Mouse (Mus musculus) urinary bladder, adult 2 months (tissue): ENCODE measurements around the gene Gm45717. TPM values are rescaled to one million over a fixed set of nuclear protein-coding genes. Genes with fewer than 3 reads are reported as not detected.
"Not testable (repeated sequence)": the region's sequence is repeated elsewhere in the genome, so short reads cannot be mapped to it uniquely, and the experiment has no call there.

Experiments
- DNase-seq: peaks from one replicate; pipeline ENCODE4 v3.0.0; 2022; ENCODE audit warnings: low spot score
- polyA plus RNA-seq: library from polyadenylated mRNA; depleted of rRNA; stranded (reverse); fragments of >200 nt; gene quantifications from 2 replicates; pipeline ENCODE4 v1.2.3, GENCODE M21; 2012

Gene Gm45717
- polyA plus RNA-seq, 1 experiment = not detected

DNA sequence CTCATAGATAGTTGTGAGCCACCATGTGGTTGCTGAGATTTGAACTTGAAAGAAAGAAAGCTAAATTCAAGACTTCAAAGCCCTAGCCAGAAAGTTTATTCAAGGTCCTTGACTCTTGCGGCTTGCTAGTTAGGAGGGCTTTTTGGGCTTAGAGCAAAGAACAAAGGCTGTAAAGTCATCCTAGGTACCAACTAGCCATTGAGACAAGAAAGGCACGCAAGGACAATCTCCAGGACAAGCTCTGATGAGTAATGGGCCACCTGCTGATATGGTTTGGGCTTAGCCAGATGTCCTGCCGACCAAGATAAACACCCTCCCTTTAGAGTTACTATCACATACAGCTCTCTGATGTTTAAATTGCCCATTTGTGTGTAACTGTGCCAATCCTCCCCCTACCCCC lies 13.0 kb upstream of the Gm45717 start:
- DNase-seq = not testable (repeated sequence)

DNA sequence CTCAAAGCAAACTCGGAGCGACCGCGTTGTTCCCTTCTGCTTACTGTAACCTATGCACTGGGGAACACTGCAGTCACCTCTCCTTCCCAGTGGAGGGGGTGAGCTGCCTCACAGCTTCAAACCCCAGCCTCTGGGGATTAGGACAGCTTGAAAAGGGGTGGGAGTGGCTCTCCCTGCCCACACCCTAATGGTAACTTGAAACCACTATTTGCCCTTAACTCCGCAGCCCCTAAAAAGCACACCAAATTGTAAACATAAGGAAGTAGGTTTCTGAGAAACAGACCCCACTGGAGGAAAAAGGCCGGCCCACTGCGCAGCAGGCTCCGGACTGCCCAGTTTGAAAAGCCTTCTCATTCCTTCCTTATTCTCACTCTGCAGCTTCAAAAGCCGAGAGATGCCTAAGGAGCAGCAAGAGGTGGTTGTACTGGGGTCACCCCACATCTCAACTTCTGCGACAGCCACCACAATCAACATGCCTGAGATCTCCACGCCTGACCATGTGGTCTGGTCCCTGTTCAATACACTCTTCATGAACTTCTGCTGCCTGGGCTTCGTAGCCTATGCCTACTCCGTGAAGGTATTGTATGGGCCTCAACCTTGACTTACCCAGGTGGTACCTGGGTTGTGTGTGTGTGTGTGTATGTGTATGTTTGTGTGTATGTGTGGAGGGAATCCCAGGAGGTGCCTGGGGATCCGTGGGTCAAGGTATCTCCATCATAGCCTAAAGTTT lies 12.3 kb upstream of the Gm45717 start:
- DNase-seq = no peak

DNA sequence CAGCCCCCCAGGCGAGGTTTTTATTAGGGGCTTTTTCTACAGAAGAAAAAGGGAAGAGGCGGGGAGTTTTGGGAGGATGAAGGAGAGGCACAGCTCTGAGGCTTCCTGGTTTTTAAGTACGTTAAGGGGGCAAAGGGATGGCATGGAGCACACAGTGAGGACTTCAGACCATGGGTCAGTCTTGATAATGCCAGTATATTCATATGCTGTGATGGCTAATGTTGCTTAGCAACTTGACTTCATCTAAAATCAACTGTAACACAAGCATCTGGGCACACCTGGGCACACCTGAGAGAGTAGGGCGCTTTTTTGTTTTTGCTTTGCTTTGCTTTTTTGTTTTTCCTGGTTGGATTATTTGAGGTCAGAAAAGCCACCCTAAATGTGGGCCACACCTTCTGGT lies 11.2 kb upstream of the Gm45717 start, which contains the start of gene Ifitm1:
Gene Ifitm1, plus strand, starts transcription at position 301 of the 400 bp plus-strand sequence.
- DNase-seq = no peak

DNA sequence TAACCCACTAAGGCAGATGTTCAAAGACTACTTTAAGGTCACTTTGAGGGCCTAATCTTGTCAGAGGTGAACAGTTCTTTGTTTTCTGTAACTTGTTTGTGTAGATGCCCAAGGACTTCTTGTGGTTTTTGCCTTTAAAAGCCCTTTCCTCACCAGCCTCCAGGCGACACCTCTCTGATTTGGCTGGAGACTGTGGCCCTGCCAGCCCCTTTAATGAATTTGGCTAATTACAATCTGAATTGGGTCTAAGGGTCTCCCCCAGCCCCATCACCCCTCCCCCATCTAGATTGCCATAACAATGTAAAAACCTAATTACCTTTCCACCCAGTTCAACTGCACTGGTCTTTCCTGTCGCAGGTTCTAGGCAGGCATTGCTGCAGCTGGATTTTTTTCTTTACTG lies 7.0 kb upstream of the Gm45717 start:
- no peak for DNase-seq

DNA sequence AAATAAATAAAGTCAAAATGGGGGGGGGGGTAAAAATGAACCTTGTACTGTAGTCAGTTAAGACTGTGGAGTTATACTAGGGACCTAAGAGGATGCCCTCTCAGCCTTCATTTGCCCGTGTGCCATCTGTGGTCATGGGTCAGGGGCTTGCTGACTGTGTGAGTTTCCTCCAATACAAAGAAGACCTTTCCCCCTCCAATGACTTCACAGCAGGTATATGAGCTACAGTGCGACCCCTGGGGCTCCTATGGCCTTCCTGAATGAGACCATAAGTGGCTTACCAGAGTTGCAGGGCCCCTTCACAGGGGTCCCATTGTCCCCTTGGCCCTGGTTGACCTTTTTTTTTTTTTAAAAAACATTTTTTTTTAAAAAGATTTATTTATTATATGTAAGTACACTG lies 5.7 kb upstream of the Gm45717 start:
- no peak for DNase-seq

DNA sequence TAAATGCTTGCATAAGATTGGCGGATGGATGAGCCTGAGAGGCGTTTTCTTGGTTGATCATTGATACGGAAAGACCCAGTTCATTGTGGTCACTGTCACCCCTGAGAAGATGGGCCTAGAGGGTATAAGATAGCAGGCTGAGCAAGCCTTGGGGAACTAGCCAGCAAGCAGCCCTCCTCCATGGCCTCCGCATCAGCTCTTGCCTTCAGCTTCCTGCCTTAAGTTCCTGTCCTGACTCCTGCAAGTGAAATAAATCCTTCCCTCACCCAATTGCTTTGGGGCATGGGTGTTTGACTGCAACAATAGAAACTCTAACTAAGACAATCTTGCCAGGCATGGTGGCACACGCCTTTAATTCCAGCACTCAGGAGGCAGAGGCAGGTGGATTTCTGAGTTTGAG lies 4.3 kb upstream of the Gm45717 start:
- no peak for DNase-seq

DNA sequence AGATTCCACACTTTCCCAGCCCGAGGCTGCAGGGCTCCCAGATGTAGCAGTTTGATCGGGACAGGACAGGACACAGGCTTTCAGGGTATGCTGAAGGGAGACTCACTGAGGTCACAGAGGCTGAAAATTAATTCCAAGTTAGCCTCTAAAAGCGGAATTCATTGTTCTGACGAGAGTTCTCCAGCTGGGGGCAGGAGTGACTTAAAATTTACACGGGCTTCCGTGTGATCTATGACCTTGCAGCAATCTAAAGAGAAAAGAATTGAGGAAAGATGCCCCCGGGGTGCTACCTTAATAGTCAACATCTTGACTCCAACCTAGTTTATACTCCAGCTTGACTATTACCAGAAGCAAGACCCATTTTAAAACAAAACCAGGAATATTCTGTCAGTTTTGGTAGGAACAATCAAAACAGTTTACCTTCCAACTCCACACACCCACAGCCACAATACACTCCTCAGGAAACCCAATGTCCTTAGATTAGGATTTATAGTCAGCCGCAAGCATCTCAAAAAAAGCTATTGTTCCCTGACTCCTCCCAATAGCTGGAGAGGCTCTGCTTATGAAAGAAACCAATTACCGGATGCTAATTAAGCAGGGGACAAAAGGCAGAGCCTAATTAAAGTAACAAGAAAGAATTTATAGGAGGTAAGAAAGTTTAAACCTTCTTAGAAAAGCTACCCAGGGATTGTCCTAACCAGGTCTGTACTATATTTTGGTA lies 3.6 kb upstream of the Gm45717 start:
- no peak for DNase-seq

DNA sequence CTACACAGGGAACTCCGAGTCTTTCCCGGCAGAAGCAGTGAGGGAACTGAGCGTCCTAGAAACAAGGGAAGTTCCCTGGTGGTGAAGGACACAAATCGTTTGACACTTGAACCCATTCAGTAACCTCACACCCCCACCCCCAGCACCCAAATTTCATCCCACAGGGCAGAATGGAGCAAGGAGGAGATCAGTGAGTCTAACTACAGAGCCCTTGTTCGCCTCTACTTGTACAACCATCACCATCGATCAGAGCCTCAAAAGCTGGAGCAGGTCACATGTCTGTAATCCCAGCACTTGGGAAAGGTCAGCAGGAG lies 776 bp upstream of the Gm45717 start:
- DNase-seq = no peak

DNA sequence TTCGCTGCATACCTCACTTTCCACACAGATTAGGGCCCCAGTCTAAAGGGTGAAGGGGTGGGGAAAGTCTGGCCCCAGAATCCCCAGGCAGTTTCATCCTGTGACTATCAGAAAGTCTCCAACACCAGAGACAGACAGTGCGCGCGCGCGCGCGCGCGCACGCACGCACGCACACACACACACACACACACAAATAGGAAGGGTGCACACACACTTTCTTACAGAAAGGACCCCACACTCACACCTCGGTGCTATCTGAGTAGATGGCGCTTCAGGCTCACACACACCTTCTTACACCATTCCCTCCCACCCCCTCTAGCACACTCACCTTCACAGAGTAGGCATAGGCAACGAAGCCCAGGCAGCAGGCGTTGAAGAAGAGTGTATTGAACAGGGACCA lies 395 bp downstream of the Gm45717 start:
- no peak for DNase-seq

DNA sequence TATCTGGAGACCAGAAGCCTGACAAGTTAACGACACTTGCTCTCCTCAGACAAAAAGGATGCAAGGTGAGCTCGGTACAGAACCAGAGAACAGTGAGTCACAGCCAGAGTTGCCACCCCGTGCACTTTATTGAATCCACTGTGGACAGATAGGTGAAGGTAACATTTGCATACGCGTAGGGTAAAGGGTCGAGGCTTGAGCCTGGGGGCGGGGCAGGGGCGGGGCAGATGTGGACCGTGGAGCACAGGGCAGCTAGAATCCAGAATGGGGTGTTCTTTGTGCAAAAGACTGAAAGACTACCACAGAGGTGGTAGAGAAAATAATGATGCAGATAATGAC lies 1.0 kb downstream of the Gm45717 start:
- DNase-seq = no peak

DNA sequence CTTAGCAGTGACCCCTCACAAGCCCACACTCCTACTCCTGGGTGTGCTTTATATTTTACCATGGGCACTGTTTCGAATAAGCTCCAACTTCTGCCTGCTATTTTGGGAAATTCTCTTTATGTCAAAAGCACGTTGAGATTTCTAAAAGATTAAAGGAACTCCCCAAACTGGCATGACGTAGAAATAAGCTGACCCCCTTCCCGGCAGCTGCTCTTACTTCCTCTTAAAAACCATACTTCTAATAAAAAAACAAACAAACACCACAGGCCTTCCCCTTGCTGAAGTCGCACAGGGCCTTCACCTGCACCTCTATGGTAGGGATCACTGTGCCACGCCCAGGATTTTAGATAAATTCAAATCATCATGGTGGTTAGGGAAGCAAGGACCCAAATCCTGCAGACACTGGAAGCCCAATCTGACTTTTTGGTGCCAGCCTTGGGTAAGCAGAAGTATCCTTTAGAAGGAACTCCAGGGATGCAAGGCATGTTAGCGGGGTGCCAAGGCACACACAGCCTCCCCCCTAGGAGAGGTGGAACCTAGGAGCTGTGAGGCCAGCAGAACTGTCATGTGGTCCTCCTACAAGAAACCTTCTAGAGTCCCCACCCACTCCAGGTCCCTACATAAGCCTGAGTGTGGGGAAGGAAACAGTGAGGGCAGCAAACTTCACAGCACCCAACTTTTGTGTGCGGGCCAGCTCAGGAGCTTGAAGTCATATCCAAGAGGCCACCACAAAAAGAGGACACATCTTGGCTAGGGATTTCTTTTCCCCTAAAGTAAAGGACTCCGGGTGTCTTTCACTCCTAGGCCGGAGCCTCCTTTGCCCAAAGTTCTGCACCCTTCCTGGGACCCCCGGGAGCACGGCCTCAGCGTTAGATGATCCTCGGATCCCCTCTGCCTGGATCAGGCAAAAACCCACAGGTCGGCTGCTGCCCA lies 1.7 kb downstream of the Gm45717 start:
- no peak for DNase-seq

DNA sequence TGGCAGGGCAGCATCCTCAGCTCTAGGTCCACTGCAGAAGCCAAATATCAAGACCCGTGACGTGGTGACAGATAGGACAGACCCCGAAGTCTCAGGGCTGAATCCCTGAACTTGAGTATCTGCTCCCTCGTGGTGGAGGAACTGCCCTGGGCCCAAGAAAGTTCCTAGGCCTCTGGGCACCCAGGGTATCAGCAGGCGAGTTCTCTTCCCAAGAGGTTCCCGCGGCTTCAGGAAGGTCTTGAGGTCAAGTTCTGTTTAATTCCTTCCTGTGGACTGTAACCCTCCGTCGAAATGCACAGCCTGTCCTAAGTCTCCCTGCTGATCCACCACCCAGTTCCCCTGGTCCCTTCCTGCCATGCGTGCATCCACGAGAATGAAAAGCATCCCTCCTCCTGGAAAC lies 2.6 kb downstream of the Gm45717 start:
- no peak for DNase-seq

DNA sequence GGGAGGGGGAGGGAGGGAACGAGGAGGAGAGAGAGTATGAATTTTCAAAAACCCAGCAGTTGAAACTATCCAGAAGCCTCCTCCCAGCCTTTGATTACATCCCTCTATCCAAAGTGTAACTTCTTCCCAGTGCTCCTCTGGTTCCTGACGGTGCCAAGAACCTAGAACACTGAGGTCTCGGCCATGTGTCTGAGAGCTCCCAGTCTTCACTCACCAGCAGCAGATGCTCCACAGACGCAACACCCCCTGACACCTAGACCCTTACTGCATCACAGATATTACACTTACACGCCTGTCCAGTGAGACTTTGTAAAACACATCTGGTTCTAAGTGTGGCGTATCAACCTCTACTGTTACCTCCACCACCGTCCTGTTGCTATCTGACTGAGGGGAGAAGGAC lies 3.3 kb downstream of the Gm45717 start:
- no peak for DNase-seq

DNA sequence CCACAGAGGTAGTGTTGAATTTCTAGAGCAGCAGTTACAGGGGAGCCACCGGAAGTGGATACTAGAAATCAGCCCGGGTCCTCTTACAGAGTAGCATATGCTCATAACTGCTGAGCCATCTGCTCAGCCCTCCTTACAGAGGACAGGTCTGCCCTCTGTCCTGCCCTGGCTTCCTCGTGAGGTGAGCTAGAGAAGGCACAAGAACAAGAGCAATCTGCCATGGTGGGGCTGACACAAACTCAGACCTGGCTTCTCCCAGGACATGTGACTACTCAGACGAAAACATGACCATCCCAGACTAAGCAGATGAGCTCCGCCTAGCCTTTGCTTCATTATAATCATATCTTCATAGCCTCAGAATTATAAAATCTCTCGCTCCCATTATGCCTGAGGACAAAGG lies 4.0 kb downstream of the Gm45717 start:
- DNase-seq = no peak

DNA sequence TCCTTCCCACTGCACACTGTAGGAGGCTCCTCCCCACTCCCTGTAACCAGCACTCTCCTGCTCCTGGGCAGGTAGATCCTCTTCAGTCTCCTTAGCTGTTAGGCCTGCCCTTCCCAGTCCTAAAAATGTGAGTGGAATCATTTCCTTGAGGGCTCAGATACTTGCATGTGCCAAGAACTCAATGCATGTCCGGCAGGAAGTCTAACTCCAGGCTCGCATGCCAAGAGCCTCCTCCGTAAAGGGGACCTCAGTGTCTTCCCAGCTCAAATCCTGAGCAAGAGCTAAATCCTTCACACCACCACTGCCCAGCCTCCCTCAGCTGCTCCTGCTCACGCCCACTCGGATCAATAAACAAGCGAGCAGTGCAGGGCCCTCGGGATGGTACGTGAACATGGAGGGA lies 4.7 kb downstream of the Gm45717 start:
- DNase-seq = no peak

DNA sequence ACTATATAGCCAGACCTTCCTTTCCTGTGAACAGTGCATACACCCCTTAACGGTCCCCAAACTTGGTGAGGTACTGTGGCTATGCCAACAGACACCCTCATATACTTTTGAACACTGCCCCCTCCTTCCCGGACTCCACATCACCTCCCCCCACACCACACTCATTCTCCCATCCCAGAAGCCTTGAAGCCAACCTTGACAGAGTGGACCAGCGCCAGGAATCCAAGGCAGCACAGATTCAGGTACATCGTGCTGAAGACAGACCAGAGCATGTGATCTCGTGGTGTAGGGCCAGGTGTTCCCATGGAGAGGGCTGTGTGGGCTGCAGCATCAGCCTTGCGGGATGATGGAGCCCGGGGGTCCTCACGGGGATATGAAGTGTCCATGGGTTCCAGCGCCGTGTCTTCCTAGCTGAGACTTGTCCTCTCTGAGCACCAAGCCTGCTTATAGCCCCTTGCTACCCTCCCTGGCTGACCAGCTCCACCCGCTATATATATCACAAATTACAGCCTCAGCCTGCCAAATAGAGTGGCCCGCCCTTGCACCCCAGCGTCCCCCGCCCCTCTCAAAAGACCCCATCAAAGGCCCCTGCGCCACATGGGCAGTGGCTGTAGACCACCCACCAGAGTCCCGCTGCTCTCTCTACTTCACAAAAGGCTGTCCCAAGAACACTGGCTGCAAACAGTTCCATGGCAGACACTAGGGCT lies 5.8 kb downstream of the Gm45717 start, which contains the start of gene Ifitm5:
Gene Ifitm5, minus strand, starts transcription at position 468 of the 707 bp plus-strand sequence.
- DNase-seq = no peak

DNA sequence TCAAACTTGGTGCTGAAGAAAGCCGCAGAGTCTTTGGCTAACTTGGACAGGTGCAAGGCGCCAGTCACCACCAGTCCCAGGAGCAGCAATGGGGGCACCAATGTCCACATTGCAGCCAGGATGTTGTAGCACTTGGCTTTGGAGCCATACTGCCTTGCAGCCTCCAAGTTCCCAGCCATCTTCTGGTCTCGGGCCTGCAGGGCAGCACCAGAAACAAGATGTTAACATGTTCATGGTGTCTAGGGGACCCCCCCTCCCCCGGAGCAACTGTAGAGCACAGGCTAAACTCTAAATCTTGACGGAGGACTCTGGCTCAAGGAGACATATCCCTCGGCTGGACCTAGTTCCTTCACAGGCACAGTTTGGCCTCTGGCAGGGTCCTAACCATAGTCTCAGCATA lies 6.5 kb downstream of the Gm45717 start:
- DNase-seq = no peak

DNA sequence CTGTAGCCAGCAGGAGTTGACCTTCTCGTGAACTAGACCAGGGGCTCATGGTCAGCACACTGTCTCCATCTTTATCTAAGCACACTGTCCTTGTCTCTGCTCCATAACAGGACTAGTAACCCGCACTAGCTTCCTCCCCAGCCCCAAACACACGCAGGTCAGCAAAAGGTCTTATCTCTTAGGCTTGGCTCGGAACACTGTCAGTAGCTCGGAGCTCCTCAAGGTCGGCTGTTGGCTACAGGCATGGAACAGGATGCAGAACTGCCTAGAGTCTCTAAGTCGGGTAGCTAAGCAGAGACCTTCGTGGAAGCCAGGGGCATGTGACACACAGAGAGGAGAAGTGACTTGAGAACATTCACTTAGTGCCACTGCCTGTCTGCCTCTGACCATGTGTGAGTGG lies 7.6 kb downstream of the Gm45717 start:
- no peak for DNase-seq

DNA sequence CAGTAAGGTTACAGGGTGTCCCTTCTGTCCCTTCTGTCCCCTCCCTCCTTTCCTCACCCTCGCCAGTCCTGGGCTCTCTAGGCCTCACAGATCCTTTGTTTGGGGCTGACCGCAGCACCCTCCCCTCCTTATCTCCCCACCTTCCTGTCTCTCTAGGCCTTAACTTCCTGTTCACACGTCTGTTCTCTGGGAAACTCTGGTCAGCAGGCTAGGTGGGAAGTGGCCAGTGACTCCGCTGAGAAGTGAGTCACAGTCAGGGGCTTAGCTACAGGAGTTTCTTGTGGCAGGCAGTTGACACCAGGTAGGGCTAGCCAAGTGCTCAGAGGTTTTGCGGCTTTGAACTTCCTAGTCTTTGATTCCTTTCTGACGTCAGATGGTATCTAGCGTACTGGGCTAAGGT lies 8.8 kb downstream of the Gm45717 start:
- no peak for DNase-seq

DNA sequence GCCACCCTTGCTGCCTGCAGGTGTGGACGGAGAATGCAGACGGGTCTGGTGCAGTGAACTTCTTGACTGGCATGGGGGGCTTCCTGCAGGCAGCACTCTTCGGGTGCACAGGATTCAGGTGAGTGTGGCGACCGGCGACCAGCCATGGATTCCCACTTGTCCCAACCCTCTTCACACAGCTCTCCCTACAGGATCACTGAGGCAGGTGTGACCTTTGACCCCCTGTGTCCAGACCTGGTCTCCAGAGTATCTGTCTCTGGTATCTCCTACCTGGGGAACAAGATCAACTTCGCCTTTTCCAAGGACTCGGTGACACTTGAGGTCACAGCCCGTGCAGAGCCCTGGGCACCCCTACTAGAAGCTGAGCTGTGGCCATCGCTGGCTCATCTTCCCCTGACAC lies 9.4 kb downstream of the Gm45717 start:
- DNase-seq = no peak

DNA sequence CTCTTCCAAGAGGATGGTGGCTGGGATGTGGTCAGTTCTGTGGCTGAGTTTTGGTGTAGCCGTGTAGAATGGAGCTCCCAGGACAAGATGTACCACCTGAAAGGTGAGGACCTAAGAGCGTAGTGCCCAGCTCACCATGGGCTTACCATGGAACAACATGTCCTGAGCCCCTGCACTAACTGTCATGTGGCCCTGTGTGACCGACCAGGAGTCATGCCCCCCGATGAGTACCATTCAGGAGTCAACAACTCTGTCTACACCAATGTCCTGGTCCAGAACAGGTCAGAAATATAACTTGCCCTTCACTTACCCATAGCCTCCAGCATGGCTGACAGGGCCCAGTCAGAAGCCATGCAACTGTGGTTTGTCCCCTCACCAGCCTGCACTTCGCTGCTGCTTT lies 10.5 kb downstream of the Gm45717 start:
- DNase-seq = no peak

DNA sequence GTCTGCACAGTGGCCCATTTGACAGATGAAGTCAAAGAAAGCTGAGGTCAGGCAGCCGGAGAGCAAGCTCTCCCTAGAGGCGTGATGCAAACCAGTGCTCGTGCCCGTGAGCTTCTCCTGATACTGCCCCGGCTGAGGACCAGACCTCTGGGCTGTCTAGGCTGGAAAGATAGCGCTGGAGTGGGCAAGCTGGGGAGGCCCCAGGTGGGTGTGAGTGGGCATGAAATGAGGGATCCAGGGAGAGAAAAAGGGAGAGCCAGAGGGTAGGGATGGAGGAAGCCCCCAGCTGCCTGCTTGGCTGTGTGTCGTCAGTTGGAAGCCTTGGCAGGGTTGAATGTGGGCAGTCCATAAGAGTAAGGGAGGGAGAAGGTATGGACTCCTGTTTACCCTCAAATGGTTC lies 11.5 kb downstream of the Gm45717 start:
- DNase-seq = no peak
